Mouse (Mus musculus): Measurements from ENCODE around the gene Large2.

Gene Large2

DNA sequence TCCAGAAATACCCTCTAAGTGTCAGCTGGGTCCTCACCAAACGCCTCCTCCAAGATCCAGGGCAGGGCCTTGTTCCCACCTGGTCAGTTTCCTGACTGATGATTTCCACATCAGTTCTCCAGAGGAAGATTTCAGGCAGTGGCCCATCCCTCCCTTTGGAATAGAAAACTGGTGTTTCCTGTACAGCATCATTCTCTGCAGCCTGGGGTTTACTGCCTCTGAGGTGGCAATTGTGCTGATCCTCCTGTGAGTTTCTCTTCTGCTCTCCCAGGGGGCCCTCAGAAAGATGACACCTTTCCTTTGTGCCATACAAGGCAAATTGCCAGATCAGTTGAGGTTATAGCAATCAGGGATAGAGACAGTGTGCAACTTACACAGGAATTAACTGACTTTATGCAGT, 48.4 kb downstream of the Large2 start:
- no peak for DNase-seq

- DNase-seq: no peak
Observed at GRCm38 (mm10) chr2:92325676-92326075, 49.0 kb downstream of the Large2 start.

GRCm38 (mm10) chr2:92322669-92323068, 52.0 kb downstream of the Large2 start:
- peak; percentile 42 for DNase-seq

GRCm38 (mm10) chr2:92317228-92317627, 57.4 kb downstream of the Large2 start:
- no peak for DNase-seq

- no peak for DNase-seq
Observed at GRCm38 (mm10) chr2:92316652-92317051, 58.0 kb downstream of the Large2 start.

All from right cerebral cortex, postnatal 4 days (tissue).